Mouse (Mus musculus) brown adipose tissue, adult 24 weeks (tissue): ENCODE results near the gene Cemip2. TPM values are rescaled to one million over a fixed set of nuclear protein-coding genes. Genes with fewer than 3 reads are reported as not detected.
A peak's percentile ranks its signal among the peaks of the same experiment; 100 is the strongest.

Experiments used
- H3K27ac ChIP-seq: fragments of 200-500 bp; replicated peaks from 2 replicates; pipeline ENCODE4 v1.5.1; 2012; ENCODE audit warnings: low read depth, mild to moderate bottlenecking, low read length
- H3K4me1 ChIP-seq: fragments of 200-500 bp; 2 replicates; pipeline ENCODE4 v1.6.1; 2012; ENCODE audit warnings: low read length, mixed read lengths; ENCODE audit not compliant: control insufficient read depth, insufficient read depth, insufficient read length
- H3K4me3 ChIP-seq: fragments of 200-500 bp; 2 replicates; pipeline ENCODE4 v1.5.1; 2012; ENCODE audit warnings: low read depth, mild to moderate bottlenecking, low read length, moderate library complexity; ENCODE audit not compliant: insufficient read depth
- polyA plus RNA-seq: library from polyadenylated mRNA; stranded (reverse); fragments of >200 nt; gene quantifications from 2 replicates; pipeline ENCODE4 v1.2.4, GENCODE M21; 2012; ENCODE audit not compliant: missing spikeins, insufficient read depth, insufficient read length

The Cemip2 gene
- polyA plus RNA-seq, 1 experiment, result 2.3 TPM

- Histone ChIP-seq H3K4me3 (no peak overlapping the region), H3K27ac (no peak overlapping the region), H3K4me1 (peaks cover 17% of the 10 kb centered on the region; the same call in 1 of the 2 replicates)
These were observed 8.9 kb downstream of the Cemip2 start for GRCm38 (mm10) chr19:21787004-21787480.

- Histone ChIP-seq H3K4me1 (peaks cover 17% of the 10 kb centered on the region; the same call in 1 of the 2 replicates), H3K27ac (no peak overlapping the region), H3K4me3 (no peak overlapping the region)
These were observed 10.9 kb downstream of the Cemip2 start for GRCm38 (mm10) chr19:21788999-21789398.

- Histone ChIP-seq H3K4me3 (no peak overlapping the region), H3K4me1 (peaks cover 13% of the 10 kb centered on the region; the same call in 1 of the 2 replicates), H3K27ac (no peak overlapping the region)
These were observed 11.5 kb downstream of the Cemip2 start for GRCm38 (mm10) chr19:21789676-21790075.

GRCm38 (mm10) chr19:21791386-21791785, 13.2 kb downstream of the Cemip2 start:
- H3K4me3 ChIP-seq, result no peak overlapping the region
- no peak overlapping the region for H3K27ac ChIP-seq
- H3K4me1 ChIP-seq, result peaks cover 6% of the 10 kb centered on the region; the same call in 1 of the 2 replicates

GRCm38 (mm10) chr19:21791826-21792225, 13.7 kb downstream of the Cemip2 start:
- Histone ChIP-seq H3K27ac (no peak overlapping the region), H3K4me1 (peaks cover 6% of the 10 kb centered on the region; the same call in 1 of the 2 replicates), H3K4me3 (no peak overlapping the region)

DNA sequence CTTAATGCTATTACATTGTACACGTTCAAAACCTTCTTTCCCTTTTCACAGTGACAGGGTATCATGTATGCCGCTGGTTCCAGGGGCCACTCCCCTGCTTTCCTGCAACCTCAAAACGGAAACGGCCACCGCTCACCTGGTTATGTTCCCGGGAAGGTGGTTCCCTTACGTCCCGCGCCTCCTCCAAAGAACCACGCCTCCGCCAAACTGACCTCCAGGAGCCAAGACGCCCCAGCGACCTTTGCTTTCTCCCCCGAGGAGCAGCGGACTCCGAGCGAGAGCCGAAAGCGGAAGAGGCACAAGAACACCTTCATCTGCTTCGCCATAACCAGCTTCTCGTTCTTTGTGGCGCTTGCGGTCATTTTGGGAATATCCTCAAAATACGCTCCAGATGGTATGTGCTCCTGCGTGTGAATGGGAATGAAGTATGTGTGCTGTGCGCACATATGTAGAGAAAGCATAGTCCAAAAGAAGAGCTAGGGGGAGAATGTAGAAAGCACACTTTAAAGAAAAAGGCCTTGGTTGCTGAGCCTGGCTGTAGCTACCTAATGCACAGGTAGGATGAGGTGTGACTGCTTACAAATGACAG, 14.5 kb downstream of the Cemip2 start:
- Histone ChIP-seq H3K4me3 (no peak overlapping the region), H3K27ac (no peak overlapping the region), H3K4me1 (peaks cover 4% of the 10 kb centered on the region; the same call in 1 of the 2 replicates)

DNA sequence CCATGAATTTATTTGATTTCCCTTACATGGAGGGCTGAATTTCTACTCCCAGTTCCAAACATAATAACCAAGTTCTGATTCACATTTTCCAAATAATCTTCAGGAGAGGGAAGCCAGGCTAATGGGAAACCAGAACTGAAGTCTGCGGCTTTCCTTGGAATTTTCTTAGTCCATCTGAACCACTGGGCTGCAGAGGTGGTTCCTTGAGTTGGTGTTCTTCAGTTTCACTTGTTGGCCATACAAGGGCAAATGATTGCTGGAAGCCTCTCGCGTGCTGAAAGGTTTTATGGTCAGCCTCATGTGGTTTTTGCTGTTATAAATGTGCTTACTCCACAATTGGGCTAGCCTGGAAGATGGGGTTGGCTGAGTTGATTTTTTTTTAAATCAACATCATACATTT, 16.4 kb downstream of the Cemip2 start:
- Histone ChIP-seq H3K27ac (no peak overlapping the region), H3K4me1 (peaks cover 15% of the 10 kb centered on the region), H3K4me3 (no peak overlapping the region)

DNA sequence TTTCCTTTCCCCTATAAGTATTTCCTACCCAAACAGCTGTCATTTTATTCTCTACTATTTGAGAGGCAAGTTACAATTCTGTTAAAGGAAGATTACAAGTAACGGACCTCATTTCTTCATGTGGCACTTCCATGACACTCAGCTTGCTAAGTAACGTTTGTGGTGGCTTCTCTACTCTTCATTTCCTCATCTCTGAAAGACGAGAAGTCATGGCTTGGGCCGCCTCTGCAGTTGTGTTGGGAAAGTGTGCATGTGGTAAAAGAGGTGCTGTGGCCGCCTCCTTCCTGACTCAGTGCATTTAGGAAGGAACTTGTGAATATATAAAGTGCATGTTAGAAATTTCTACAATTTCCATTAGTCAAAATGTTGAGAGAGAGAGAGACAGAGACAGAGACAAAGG, 18.2 kb downstream of the Cemip2 start:
- Histone ChIP-seq H3K27ac (no peak overlapping the region), H3K4me1 (peaks cover 20% of the 10 kb centered on the region), H3K4me3 (no peak overlapping the region)

- Histone ChIP-seq H3K4me3 (no peak overlapping the region), H3K4me1 (peaks cover 20% of the 10 kb centered on the region), H3K27ac (peak overlapping the region; percentile 43)
These were observed 20.6 kb downstream of the Cemip2 start for GRCm38 (mm10) chr19:21798700-21799099.

DNA sequence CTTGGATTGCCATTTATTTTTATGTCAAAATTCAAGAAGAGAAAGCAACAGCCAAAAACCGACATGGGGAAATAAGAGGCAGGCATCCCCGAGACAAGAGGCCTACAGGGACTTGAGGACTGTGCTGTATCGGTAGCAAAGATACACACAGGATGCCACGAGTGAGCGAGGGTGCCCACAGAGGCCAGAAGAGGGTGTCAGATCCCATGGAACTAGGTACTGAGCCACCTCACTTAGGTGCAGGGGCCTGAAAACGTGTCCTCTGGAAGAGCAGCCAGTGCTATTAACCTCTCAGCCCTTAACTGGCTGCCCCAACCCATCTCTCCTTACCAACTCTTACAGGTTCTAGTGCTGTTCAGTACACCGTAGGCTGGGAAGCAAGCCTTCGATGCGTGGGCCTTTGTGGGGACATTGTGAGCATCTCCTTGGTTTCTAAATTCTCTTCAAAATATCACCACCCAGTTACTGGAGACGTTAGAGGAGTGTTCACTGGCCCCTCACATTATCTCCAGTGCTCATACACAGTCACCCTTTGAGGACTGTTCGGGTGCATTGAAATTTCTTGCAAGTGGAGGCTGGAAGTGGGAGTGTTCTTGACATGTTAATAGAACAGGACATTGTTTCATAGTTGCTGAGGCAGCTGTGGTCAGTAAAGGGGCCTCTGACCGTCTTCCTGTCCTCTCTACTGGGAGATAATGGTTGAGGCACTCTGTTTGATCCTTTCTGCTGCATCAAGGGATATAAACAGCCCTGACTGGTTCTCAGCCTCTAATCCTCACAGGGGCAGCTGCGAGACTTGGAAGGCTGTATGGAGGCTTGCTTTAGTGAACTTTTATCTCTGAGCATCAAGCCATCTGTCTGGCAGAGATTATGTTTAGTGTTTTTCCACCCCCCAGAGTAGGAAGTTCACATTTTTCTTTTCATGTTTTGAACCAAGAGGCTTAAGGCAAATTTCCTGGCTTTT, 21.6 kb downstream of the Cemip2 start:
- Histone ChIP-seq H3K4me1 (peaks cover 20% of the 10 kb centered on the region), H3K4me3 (no peak overlapping the region), H3K27ac (peak overlapping the region; percentile 23; the same call in 1 of the 2 replicates)

DNA sequence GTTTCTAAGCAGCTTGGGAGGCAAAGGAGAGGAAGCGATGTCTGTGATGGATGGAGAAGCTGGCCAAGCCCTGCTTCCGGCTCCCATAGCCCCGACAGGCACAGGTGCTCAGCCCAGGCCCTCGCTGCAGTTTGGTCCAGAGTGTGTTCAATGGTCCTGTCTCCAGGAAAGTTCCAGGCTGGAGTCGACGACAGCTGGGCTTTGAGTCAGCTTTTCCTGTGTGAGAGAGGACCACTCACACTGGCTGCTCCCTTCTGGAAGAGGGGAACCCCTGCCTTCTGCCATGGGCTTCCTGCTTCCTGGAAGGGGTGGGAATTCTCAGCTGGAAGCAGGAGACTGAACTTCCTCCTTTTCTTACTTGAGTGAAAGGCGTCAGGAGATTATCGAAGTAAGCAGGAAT, 26.3 kb downstream of the Cemip2 start:
- Histone ChIP-seq H3K4me1 (peaks cover 6% of the 10 kb centered on the region), H3K27ac (0 out of 2 replicates have a peak overlapping the region, but pooled peaks have one; percentile 7), H3K4me3 (no peak overlapping the region)

GRCm38 (mm10) chr19:21805305-21805704, 27.2 kb downstream of the Cemip2 start:
- Histone ChIP-seq H3K4me1 (no peaks in the 10 kb centered on the region; the same call in 1 of the 2 replicates), H3K27ac (no peak overlapping the region), H3K4me3 (no peak overlapping the region)

DNA sequence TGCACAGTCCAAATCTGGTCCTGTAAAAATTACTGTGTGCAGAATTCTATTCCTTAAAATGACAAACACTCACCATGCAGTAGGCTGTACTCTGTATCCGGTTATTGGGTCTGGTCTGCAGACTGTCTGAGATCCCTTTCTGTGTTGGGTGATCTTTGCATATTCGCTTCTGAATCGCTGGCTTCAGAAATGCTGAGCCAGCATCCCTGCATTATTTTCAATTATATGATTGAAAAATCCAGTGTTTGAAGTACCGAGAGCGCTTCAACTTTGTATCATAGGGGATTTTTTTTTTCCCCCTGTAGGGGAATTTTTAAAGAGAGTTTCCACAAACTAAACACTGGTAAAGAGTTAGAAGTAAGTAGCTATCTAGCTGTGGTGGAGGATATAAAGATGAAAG, 32.0 kb downstream of the Cemip2 start:
- no peaks in the 10 kb centered on the region; the same call in 1 of the 2 replicates for H3K4me1 ChIP-seq
- H3K4me3 ChIP-seq, result no peak overlapping the region
- H3K27ac ChIP-seq, result no peak overlapping the region

- Histone ChIP-seq H3K4me3 (no peak overlapping the region), H3K4me1 (no peaks in the 10 kb centered on the region), H3K27ac (no peak overlapping the region)
These were observed 35.4 kb downstream of the Cemip2 start for GRCm38 (mm10) chr19:21813560-21813959.

GRCm38 (mm10) chr19:21814433-21815020, 36.4 kb downstream of the Cemip2 start:
- H3K27ac ChIP-seq, result no peak overlapping the region
- no peaks in the 10 kb centered on the region for H3K4me1 ChIP-seq
- no peak overlapping the region for H3K4me3 ChIP-seq
